Mouse (Mus musculus) limb, embryonic 13.5 days (tissue): ENCODE measurements around the gene Top3a. TPM values are rescaled to one million over a fixed set of nuclear protein-coding genes. Genes with fewer than 3 reads are reported as not detected.
A peak's percentile ranks its signal among the peaks of the same experiment; 100 is the strongest.

Experiments used
- ATAC-seq: fragments of 200-750 bp; cut with Nextera tagmentation; 2 replicates; pipeline ENCODE4 v1.8.0; 2017; ENCODE audit warnings: low read depth, moderate number of reproducible peaks, moderate TSS enrichment; ENCODE audit not compliant: low FRiP score
- H3K27ac ChIP-seq: fragments of 300-500 bp; sonication (generic); 2 replicates; pipeline ENCODE4 v1.5.1; 2015; ENCODE audit warnings: inconsistent platforms, mild to moderate bottlenecking, moderate library complexity
- H3K27me3 ChIP-seq: fragments of 300-500 bp; sonication (generic); 2 replicates; pipeline ENCODE4 v1.6.1; 2015; ENCODE audit warnings: mild to moderate bottlenecking, inconsistent platforms
- H3K36me3 ChIP-seq: fragments of 300-500 bp; sonication (generic); 2 replicates; pipeline ENCODE4 v1.6.1; 2015; ENCODE audit warnings: inconsistent platforms, mild to moderate bottlenecking, moderate library complexity
- H3K4me1 ChIP-seq: fragments of 300-500 bp; sonication (generic); 2 replicates; pipeline ENCODE4 v1.6.1; 2015; ENCODE audit warnings: inconsistent platforms
- H3K4me2 ChIP-seq: fragments of 300-500 bp; sonication (generic); replicated peaks from 2 replicates; pipeline ENCODE4 v1.6.1; 2015; ENCODE audit warnings: inconsistent platforms, mild to moderate bottlenecking, moderate library complexity
- H3K4me3 ChIP-seq: fragments of 300-500 bp; sonication (generic); 2 replicates; pipeline ENCODE4 v1.5.1; 2015; ENCODE audit warnings: moderate library complexity, mild to moderate bottlenecking, inconsistent platforms
- H3K9ac ChIP-seq: fragments of 300-500 bp; sonication (generic); 2 replicates; pipeline ENCODE4 v1.6.1; 2015; ENCODE audit warnings: mild to moderate bottlenecking, inconsistent platforms
- H3K9me3 ChIP-seq: fragments of 300-500 bp; sonication (generic); 2 replicates; pipeline ENCODE4 v1.6.1; 2016; ENCODE audit warnings: inconsistent platforms
- WGBS: fragments of 180-500 bp; shearing (Covaris S2); methylation state at CpG from one replicate; pipeline ENCODE4 v1.1.7; 2015; 5-methylcytosine and 5-hydroxymethylcytosine counted together
- polyA plus RNA-seq: library from polyadenylated mRNA; unstranded; fragments of >200 nt; fragmentation: Nextera tagmentation; extraction: Ambion mirVana; gene quantifications from 2 replicates; pipeline ENCODE4 v1.2.1, GENCODE M21; 2015

Gene Top3a
- polyA plus RNA-seq, 1 experiment from 2014 or later: 22.0 TPM

- Histone ChIP-seq H3K4me1 (peaks cover 7% of the 10 kb centered on the region), H3K27me3 (no peaks in the 10 kb centered on the region), H3K36me3 (peaks cover 98% of the 10 kb centered on the region), H3K27ac (no peak overlapping the region), H3K4me3 (no peak overlapping the region), H3K9me3 (no peaks in the 10 kb centered on the region), H3K4me2 (no peak overlapping the region), H3K9ac (no peak overlapping the region)
- WGBS: 80% methylated on average over 3 of the region's 3 CpGs
- ATAC-seq: no peak
Measured at GRCm38 (mm10) chr11:60707672-60708071, 69.5 kb downstream of the Top3a start.

- no peak for ATAC-seq
- Histone ChIP-seq H3K9ac (no peak overlapping the region), H3K4me1 (peaks cover 15% of the 10 kb centered on the region), H3K36me3 (peaks cover 93% of the 10 kb centered on the region), H3K4me3 (no peak overlapping the region), H3K9me3 (no peaks in the 10 kb centered on the region), H3K27ac (no peak overlapping the region), H3K27me3 (no peaks in the 10 kb centered on the region), H3K4me2 (no peak overlapping the region)
- 82% methylated on average over 14 of the region's 14 CpGs for WGBS
Measured at GRCm38 (mm10) chr11:60706696-60707480, 70.3 kb downstream of the Top3a start.

- no peak overlapping the region for H3K4me2 ChIP-seq
- no peak overlapping the region for H3K4me3 ChIP-seq
- H3K36me3 ChIP-seq: peaks cover 85% of the 10 kb centered on the region
- ATAC-seq: no peak
- H3K4me1 ChIP-seq: peaks cover 22% of the 10 kb centered on the region
- no peak overlapping the region for H3K27ac ChIP-seq
- no peaks in the 10 kb centered on the region for H3K27me3 ChIP-seq
- no peak overlapping the region for H3K9ac ChIP-seq
- H3K9me3 ChIP-seq: no peaks in the 10 kb centered on the region
- 90% methylated on average over 7 of the region's 7 CpGs for WGBS
Measured at GRCm38 (mm10) chr11:60706076-60706475, 71.1 kb downstream of the Top3a start.

GRCm38 (mm10) chr11:60705255-60705654 lies 71.9 kb downstream of the Top3a start:
- H3K36me3 ChIP-seq: peaks cover 77% of the 10 kb centered on the region

GRCm38 (mm10) chr11:60704023-60704880 lies 72.9 kb downstream of the Top3a start:
- Histone ChIP-seq H3K4me2 (no peak overlapping the region), H3K9ac (peak overlapping the region; percentile 13; the same call in 1 of the 2 replicates), H3K4me3 (no peak overlapping the region), H3K9me3 (no peaks in the 10 kb centered on the region), H3K36me3 (peaks cover 67% of the 10 kb centered on the region), H3K27me3 (no peaks in the 10 kb centered on the region), H3K27ac (no peak overlapping the region), H3K4me1 (peaks cover 30% of the 10 kb centered on the region)
- ATAC-seq: no peak
- 93% methylated on average over 19 of the region's 19 CpGs for WGBS

More at GRCm38 (mm10) chr11:60705255-60705654, 71.9 kb downstream of the Top3a start:
- no peak for ATAC-seq
- Histone ChIP-seq H3K9ac (no peak overlapping the region), H3K27ac (no peak overlapping the region), H3K27me3 (no peaks in the 10 kb centered on the region), H3K9me3 (no peaks in the 10 kb centered on the region), H3K4me1 (peaks cover 30% of the 10 kb centered on the region), H3K4me2 (no peak overlapping the region), H3K4me3 (no peak overlapping the region)
- 85% methylated on average over 3 of the region's 3 CpGs for WGBS

- WGBS: 49% methylated on average over 4 of the region's 4 CpGs
- no peak overlapping the region for H3K4me2 ChIP-seq
- no peak overlapping the region for H3K4me3 ChIP-seq
- no peaks in the 10 kb centered on the region for H3K9me3 ChIP-seq
- H3K4me1 ChIP-seq: peaks cover 40% of the 10 kb centered on the region
- H3K27ac ChIP-seq: no peak overlapping the region
- no peaks in the 10 kb centered on the region for H3K27me3 ChIP-seq
- ATAC-seq: no peak
- H3K9ac ChIP-seq: no peak overlapping the region
- H3K36me3 ChIP-seq: peaks cover 56% of the 10 kb centered on the region
Measured at GRCm38 (mm10) chr11:60703131-60703530, 74.0 kb downstream of the Top3a start.

GRCm38 (mm10) chr11:60701611-60702010 lies 75.6 kb downstream of the Top3a start:
- ATAC-seq: no peak
- no peak overlapping the region; the same call in 1 of the 2 replicates for H3K9ac ChIP-seq

GRCm38 (mm10) chr11:60700320-60701185 lies 76.6 kb downstream of the Top3a start:
- no peak for ATAC-seq
- peak overlapping the region; percentile 72; the same call in 1 of the 2 replicates for H3K27ac ChIP-seq

More at GRCm38 (mm10) chr11:60701611-60702010, 75.6 kb downstream of the Top3a start:
- peaks cover 41% of the 10 kb centered on the region for H3K36me3 ChIP-seq
- H3K9me3 ChIP-seq: no peaks in the 10 kb centered on the region
- H3K27ac ChIP-seq: no peak overlapping the region
- WGBS: 94% methylated on average over 2 of the region's 4 CpGs
- H3K4me1 ChIP-seq: peaks cover 40% of the 10 kb centered on the region
- peak overlapping the region; percentile 90; the same call in 1 of the 2 replicates for H3K4me2 ChIP-seq
- no peaks in the 10 kb centered on the region for H3K27me3 ChIP-seq
- H3K4me3 ChIP-seq: peak overlapping the region; percentile 7; the same call in 1 of the 2 replicates

GRCm38 (mm10) chr11:60699524-60700075 lies 77.6 kb downstream of the Top3a start, which contains the start of gene Llgl1:
Llgl1 (plus strand) TSS chr11:60699723.
- H3K36me3 ChIP-seq: peaks cover 21% of the 10 kb centered on the region
- peaks cover 40% of the 10 kb centered on the region for H3K4me1 ChIP-seq
- peak within 1 kb of the TSS; percentile 90 for H3K4me2 ChIP-seq
- under 1% methylated on average over 49 of the region's 73 CpGs for WGBS
- peak within 1 kb of the TSS; percentile 80 for H3K9ac ChIP-seq
- ATAC-seq: peak; percentile 88
- H3K27me3 ChIP-seq: no peaks in the 10 kb centered on the region
- H3K4me3 ChIP-seq: peak within 1 kb of the TSS; percentile 89
- peak within 1 kb of the TSS; percentile 84 for H3K27ac ChIP-seq
- no peaks in the 10 kb centered on the region for H3K9me3 ChIP-seq

More at GRCm38 (mm10) chr11:60700320-60701185, 76.6 kb downstream of the Top3a start:
- H3K4me1 ChIP-seq: peaks cover 40% of the 10 kb centered on the region
- peak overlapping the region; percentile 90 for H3K4me2 ChIP-seq
- H3K9ac ChIP-seq: peak overlapping the region; percentile 80
- peaks cover 30% of the 10 kb centered on the region for H3K36me3 ChIP-seq
- H3K4me3 ChIP-seq: peak overlapping the region; percentile 89
- H3K9me3 ChIP-seq: no peaks in the 10 kb centered on the region
- no peaks in the 10 kb centered on the region for H3K27me3 ChIP-seq
- 36% methylated on average over 12 of the region's 12 CpGs for WGBS

GRCm38 (mm10) chr11:60698806-60699523 lies 78.2 kb downstream of the Top3a start:
- peaks cover 40% of the 10 kb centered on the region for H3K4me1 ChIP-seq
- no peaks in the 10 kb centered on the region for H3K9me3 ChIP-seq
- peak overlapping the region; percentile 84 for H3K27ac ChIP-seq
- H3K4me3 ChIP-seq: peak overlapping the region; percentile 89
- no peaks in the 10 kb centered on the region for H3K27me3 ChIP-seq
- H3K36me3 ChIP-seq: peaks cover 14% of the 10 kb centered on the region
- ATAC-seq: peak; percentile 28; the same call in 1 of the 2 replicates
- H3K4me2 ChIP-seq: peak overlapping the region; percentile 65
- 4% methylated on average over 22 of the region's 22 CpGs for WGBS
- H3K9ac ChIP-seq: peak overlapping the region; percentile 56
